Mouse (Mus musculus): ENCODE data around the gene Senp1.

Senp1 gene

DNA sequence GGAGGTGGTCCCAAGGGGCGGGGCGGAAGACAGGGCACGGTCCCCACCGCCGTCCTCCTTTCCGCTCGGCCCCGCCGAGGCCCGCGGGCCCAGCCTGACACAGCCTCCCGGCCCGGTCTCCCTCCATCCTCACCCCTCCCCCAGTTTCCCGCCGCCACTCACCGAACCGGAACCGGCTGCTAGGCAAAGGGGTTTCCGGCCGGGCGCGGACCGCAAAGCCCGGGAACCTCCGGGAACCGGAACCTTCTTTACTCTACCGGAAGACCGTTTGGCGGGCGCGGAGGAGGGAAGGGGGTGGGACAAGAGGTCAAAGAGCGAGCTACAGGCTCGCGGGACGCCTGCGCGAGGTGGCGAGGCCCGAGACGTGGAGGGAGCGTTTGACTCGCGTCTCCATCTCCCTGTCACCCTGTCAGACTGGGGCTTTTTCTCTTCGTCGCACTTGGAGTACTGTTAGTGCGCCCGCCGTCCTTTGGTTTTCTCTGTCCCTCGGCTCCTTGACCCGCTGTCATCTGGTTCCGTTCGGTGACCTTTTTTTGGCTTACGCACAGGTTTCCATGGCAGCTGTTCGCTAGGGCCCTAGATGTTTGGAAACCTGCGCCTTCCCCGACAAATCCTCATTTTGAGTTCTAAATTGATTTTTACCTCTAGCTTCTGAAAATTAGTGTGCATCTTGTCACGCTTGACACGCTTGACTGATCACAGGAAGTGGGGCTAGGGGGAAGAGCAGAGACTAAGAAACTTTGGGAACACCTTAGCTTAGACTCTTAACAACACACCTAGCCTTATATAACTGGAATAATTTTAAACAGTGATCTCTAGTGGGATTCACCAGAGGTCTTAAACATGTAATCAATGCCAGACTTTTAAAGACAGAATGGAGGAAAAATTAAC is at the start of gene Senp1:
TSS of gene Senp1 (minus strand) at position 624 of the 891 bp plus-strand sequence.
- in situ Hi-C loops (cut with MboI) = loop anchor here (5.0 kb wide), 1 partner anchor 59 kb away; no protein-coding TSS in a partner anchor

- in situ Hi-C loops (cut with MboI) = no loop called here
These were observed 49.0 kb upstream of the Senp1 start for GRCm38 (mm10) chr15:98142515-98142914.

DNA sequence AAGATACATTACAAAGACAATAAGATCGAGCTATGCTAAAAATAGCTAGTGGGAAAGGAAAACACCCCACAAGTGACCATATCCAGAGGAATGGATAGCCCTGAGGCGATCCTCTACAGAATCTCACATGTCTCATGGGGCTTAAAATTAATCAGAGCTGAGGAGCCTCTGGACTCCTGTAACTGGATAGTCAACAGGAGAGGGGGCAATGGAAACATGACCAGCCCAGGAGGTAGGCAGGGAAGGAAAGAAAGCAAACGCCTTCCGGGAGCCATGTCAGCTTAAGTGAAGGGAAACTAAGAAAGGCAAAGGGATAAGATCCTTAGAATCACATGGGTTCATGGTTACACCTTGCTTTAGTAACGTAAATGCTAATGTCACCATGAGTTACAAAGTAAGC is 47.3 kb upstream of the Senp1 start:
- in situ Hi-C loops (cut with MboI) = no loop called here

- in situ Hi-C loops (cut with MboI) = no loop called here
These were observed 46.2 kb upstream of the Senp1 start for GRCm38 (mm10) chr15:98139763-98140162.

DNA sequence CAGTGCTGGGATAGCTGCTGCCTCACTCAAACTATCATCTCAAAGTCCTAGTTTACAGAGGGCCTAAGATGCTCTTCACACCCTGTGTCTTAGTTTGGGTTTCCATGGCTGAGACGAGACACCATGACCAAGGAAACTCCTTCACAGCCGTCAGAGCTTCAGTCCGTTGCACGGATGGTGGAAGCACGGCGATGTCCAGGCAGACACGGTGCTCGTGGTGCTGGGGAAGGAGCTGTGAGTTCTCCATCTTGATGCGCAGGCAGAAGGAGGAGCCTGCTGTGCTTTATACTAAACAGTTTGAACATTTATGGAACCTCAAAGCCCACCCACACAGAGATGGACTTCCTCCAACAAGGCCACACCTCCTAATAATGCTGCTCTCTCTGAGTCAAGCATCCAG is 43.3 kb upstream of the Senp1 start:
- in situ Hi-C loops (cut with MboI) = no loop called here

- in situ Hi-C loops (cut with MboI) = no loop called here
These were observed 42.1 kb upstream of the Senp1 start for GRCm38 (mm10) chr15:98135671-98136070.

DNA sequence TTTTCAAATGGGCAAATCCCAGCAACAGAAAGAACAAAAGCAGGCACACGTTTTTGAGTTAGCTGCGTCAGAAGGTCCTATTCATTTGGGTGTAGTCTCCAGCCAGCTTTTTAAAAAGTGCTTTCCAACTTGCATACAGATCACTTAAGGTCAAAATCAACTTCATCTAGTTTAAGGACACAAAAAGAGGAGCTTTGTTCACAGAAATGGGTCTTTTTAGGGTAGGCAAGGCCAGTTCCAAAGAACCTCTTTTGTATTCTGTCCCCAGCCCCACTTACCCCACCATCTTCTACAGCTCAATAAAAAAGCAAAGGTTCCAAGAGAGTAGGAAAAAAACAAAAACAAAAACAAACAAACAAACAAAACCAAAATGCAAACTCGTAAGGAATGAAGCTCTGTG is 41.1 kb upstream of the Senp1 start:
- in situ Hi-C loops (cut with MboI) = no loop called here

DNA sequence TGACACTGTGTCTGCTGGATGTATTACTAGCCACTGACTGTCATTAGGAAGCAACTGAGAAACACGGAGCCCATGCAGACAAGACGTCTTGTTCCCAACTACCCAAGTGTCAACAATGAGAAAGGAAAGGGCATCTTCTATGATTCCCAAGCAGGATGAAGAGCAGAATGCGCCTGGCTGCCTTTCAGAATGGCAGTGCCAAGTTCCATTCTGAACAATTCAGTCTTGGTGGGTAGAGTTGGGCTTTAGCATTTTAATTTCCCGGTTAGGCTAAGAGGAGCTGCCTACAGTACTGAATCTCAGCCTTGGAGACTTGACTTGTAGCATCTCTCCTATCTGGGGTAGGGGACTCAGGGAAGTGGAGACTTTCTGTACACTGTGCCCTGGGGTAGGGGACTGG is 40.5 kb upstream of the Senp1 start:
- in situ Hi-C loops (cut with MboI) = no loop called here

DNA sequence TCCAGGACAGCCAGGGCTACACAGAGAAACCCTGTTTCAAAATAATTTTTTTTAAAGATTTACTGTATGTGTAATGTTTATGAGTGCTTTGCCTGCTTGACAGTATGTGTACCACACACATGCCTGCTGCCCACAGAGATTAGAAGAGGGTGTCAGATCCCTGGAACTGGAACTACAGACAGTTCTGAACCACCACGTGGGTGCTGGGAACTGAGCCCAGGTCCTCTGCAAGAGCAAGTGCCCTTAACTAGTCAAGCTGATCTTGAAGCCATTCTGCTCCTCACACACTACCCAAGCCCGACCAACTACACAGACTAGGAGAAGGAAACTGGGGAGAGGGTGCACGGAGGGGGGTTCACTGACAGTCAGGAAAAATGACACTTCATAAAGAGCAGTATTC is 39.9 kb upstream of the Senp1 start:
- in situ Hi-C loops (cut with MboI) = no loop called here

- in situ Hi-C loops (cut with MboI) = no loop called here
These were observed 38.6 kb upstream of the Senp1 start for GRCm38 (mm10) chr15:98131942-98132655.

- in situ Hi-C loops (cut with MboI) = no loop called here
These were observed 37.9 kb upstream of the Senp1 start for GRCm38 (mm10) chr15:98131451-98131850.

- in situ Hi-C loops (cut with MboI) = no loop called here
These were observed 37.5 kb upstream of the Senp1 start for GRCm38 (mm10) chr15:98131001-98131400.

DNA sequence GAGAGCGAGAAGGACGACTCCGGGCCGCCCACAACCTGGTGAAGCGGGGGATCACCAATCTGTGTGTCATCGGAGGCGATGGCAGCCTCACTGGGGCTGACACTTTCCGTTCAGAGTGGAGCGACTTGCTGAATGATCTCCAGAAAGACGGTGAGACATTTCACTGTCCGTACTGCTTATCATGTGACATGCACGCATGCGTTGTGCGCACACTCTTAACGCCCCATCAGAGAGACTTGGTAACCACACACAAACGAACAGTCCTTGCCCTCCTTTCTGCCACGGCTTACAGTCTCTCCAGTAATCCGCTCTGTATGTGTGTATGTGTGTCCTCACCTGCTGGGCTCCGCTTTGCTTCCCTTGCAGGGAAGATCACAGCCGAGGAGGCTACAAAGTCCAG is 27.3 kb upstream of the Senp1 start:
- in situ Hi-C loops (cut with MboI) = no loop called here

DNA sequence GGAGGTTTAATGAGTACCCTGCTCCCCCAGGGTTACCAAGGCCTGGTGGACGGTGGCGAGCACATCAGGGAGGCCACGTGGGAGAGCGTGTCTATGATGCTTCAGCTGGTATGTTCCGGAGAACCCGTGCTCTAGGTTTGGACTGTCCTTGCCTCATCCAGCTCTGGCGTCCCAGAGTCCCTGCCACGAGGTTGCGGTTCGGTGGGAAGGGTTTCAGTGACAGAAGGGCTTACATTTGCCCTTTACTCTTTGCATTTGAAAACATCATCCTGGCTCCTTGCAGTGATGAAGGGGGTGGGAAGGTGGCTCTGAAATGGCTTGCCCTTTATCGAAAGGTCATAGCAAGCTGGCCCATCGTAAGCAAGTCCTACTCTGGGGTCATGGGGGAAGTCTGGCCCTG is 25.8 kb upstream of the Senp1 start:
- in situ Hi-C loops (cut with MboI) = no loop called here

DNA sequence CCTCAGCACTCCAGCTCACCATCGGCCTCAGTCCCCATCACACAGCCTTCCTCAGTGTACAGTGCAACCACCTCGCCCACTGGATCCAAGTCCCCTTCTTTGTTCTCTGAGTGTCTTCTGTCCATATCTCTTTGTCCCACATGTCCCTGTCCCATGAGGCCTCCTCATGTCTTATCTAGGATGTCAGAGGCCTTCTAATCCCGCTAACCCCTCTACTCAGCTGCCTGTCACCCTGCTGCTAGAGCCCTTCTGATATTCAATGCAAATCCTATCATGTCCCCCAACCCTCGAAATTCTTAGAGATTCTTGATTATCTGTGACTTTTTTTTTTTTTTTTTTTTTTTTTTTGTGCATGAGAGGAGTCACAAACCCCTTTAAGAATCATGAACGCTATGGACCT is 22.7 kb upstream of the Senp1 start:
- in situ Hi-C loops (cut with MboI) = no loop called here

GRCm38 (mm10) chr15:98115779-98116163 is 22.2 kb upstream of the Senp1 start:
- in situ Hi-C loops (cut with MboI) = no loop called here

GRCm38 (mm10) chr15:98114852-98115778 is 21.6 kb upstream of the Senp1 start:
- in situ Hi-C loops (cut with MboI) = no loop called here

- in situ Hi-C loops (cut with MboI) = no loop called here
These were observed 20.7 kb upstream of the Senp1 start for GRCm38 (mm10) chr15:98114098-98114851.

GRCm38 (mm10) chr15:98111791-98112190 is 18.2 kb upstream of the Senp1 start:
- in situ Hi-C loops (cut with MboI) = no loop called here

GRCm38 (mm10) chr15:98108297-98109152 is 15.0 kb upstream of the Senp1 start:
- in situ Hi-C loops (cut with MboI) = no loop called here
